Mouse (Mus musculus): Measurements from ENCODE around the gene Pygo2.

- TF ChIP-seq POLR2A (IDR thresholded peaks at IDR 0.05; ENCODE audit: insufficient read depth, low read depth, low read length) (no peak), CTCF (IDR thresholded peaks at IDR 0.05; ENCODE audit: insufficient read depth, low read depth, low read length) (no peak)
These were observed 52.2 kb downstream of the Pygo2 start for GRCm38 (mm10) chr3:89482249-89482648.
